Mouse (Mus musculus) left cerebral cortex, adult 6 months (tissue): Measurements from ENCODE around the gene Tspan32. TPM values are rescaled to one million over a fixed set of nuclear protein-coding genes. Genes with fewer than 3 reads are reported as not detected.

Experiments
- long read RNA-seq, 2 experiments: library from polyadenylated mRNA; unstranded; transcript quantifications; one replicate each; pipeline ENCODE4 v2.0.0; 2019 to 2020
- polyA plus RNA-seq: library from polyadenylated mRNA; unstranded; fragments of <200 nt; fragmentation: Nextera tagmentation; gene quantifications from 2 replicates; pipeline ENCODE4 v1.2.3, GENCODE M21; 2021

Gene Tspan32
- 0.27 and 0.45 TPM in 2 replicates for polyA plus RNA-seq
- long read RNA-seq, experiment 1, full-length matches to known transcripts: 2 of 2 reads
- long read RNA-seq, experiment 1, partial matches to known transcripts: 0 of 2 reads
- long read RNA-seq, experiment 1, other reads (novel, unspliced or antisense): 0 of 2 reads
- long read RNA-seq, experiment 2, partial matches to known transcripts: 0 of 1 reads
- long read RNA-seq, experiment 2, other reads (novel, unspliced or antisense): 1 of 1 reads

GRCm38 (mm10) chr7:143004727-143005343, at the start of gene Tspan32:
TSS of gene Tspan32 (plus strand) at chr7:143005046.

GRCm38 (mm10) chr7:142968809-142969511, 35.9 kb upstream of the Tspan32 start, which contains the start of gene Ascl2:
TSS of gene Ascl2 (minus strand) at chr7:142969264.

GRCm38 (mm10) chr7:143052626-143053007, 47.8 kb downstream of the Tspan32 start, which contains the start of gene Cd81:
TSS of gene Cd81 (plus strand) at chr7:143052739.

GRCm38 (mm10) chr7:143068882-143069591, 64.2 kb downstream of the Tspan32 start, which contains the start of gene Tssc4:
TSS of gene Tssc4 (plus strand) at chr7:143069249.

Other genes with a start within 250 kb of the Tspan32 start
- gene Th, start 73.9 kb upstream of the Tspan32 start, polyA plus RNA-seq: 3.0 and 3.4 TPM in 2 replicates
- 0.25 and 0.33 TPM in 2 replicates for gene Ascl2, start 35.8 kb upstream of the Tspan32 start, polyA plus RNA-seq
- 902 and 1,249 TPM in 2 replicates for gene Cd81, start 47.7 kb downstream of the Tspan32 start, polyA plus RNA-seq
- gene Tssc4, start 64.2 kb downstream of the Tspan32 start, polyA plus RNA-seq: 45.2 and 50.7 TPM in 2 replicates
- 0.31 TPM in 1 of 2 replicates, not detected in the other for gene Trpm5, start 89.6 kb downstream of the Tspan32 start, polyA plus RNA-seq
- 0.18 TPM in 2 replicates for gene Kcnq1, start 101.3 kb downstream of the Tspan32 start, polyA plus RNA-seq